In genomic region chr13:5769283-5770260, GRCm38 (mm10) we compare ENCODE assay signal across 12 mouse cellular contexts.
DNase-seq lines count a peak whose midpoint lies in the region; ATAC-seq and TF ChIP-seq lines count a peak whose summit lies in the region.
"Had no signal": no experiment of that assay in that cellular context is flagged by ENCODE, and none has a peak within 500 bp of the region (broad histone marks: within the 10 kb centered on the region; RNA-seq: fewer than 3 reads in every experiment).

No protein-coding gene starts in this region.

- no peaks in the 10 kb centered on the region for H3K36me3 ChIP-seq in kidney, embryonic 16.5 days (ENCODE audit: insufficient read depth, low read length)
- no peaks in the 10 kb centered on the region for H3K36me3 ChIP-seq in kidney, adult 2 months (ENCODE audit: control insufficient read depth, insufficient read depth, low read length)
- no peaks in the 10 kb centered on the region for H3K36me3 ChIP-seq in G1E (replicated peaks)
- H3K36me3 ChIP-seq in intestine, embryonic 15.5 days, result no peaks in the 10 kb centered on the region
- H3K36me3 ChIP-seq in midbrain, embryonic 16.5 days (ENCODE audit: control insufficient read depth, insufficient read depth, low read length), result no peaks in the 10 kb centered on the region

- TF ChIP-seq CTCF in kidney, adult 2 months (conservative IDR thresholded peaks at IDR 0.05; ENCODE audit: insufficient read depth, insufficient read length, low read depth, low read length), result no peak
- no peak for TF ChIP-seq CTCF in G1E (IDR thresholded peaks at IDR 0.05; ENCODE audit: low read depth, low read length)

- no peak overlapping the region for H3K4me2 ChIP-seq in kidney, embryonic 16.5 days (replicated peaks; ENCODE audit: low read depth, low read length)
- H3K4me2 ChIP-seq in intestine, embryonic 15.5 days (replicated peaks), result no peak overlapping the region
- H3K4me2 ChIP-seq in midbrain, embryonic 16.5 days (ENCODE audit: low read length), result no peak overlapping the region

- WGBS in kidney, embryonic 16.5 days, result 68% methylated on average over 7 of the region's 7 CpGs
- 62% methylated on average over 7 of the region's 7 CpGs for WGBS in kidney, adult 2 months
- WGBS in intestine, embryonic 15.5 days, result 66% methylated on average over 7 of the region's 7 CpGs
- 91% methylated on average over 7 of the region's 7 CpGs for WGBS in midbrain, embryonic 16.5 days

- 0 out of 2 replicates have a peak overlapping the region, but pooled peaks have one; percentile 13 for H3K27ac ChIP-seq in kidney, embryonic 16.5 days (ENCODE audit: low read length)
- H3K27ac ChIP-seq in kidney, adult 2 months (ENCODE audit: insufficient read depth, low read depth, low read length), result no peak overlapping the region
- H3K27ac ChIP-seq in intestine, embryonic 15.5 days, result peak overlapping the region; percentile 68
- H3K27ac ChIP-seq in midbrain, embryonic 16.5 days (ENCODE audit: low read length), result no peak overlapping the region
- H3K27ac ChIP-seq: gastrocnemius, adult 2 months; hindbrain, postnatal 0 days had no signal

- H3K4me1 ChIP-seq in kidney, embryonic 16.5 days (ENCODE audit: insufficient read depth, low read length), result no peaks in the 10 kb centered on the region
- no peaks in the 10 kb centered on the region; the same call in 1 of the 2 replicates for H3K4me1 ChIP-seq in kidney, adult 2 months (ENCODE audit: control insufficient read depth, insufficient read depth, low read length)
- H3K4me1 ChIP-seq in G1E (ENCODE audit: insufficient read depth, low read depth, low read length), result peaks cover 24% of the 10 kb centered on the region
- H3K4me1 ChIP-seq in intestine, embryonic 15.5 days (replicated peaks), result 0 out of 2 replicates have a peak, but pooled peaks cover 2% of the 10 kb centered on the region
- H3K4me1 ChIP-seq in midbrain, embryonic 16.5 days (ENCODE audit: control insufficient read depth, insufficient read depth, low read length), result no peaks in the 10 kb centered on the region

- no peak for DNase-seq in kidney, adult 2 months
- DNase-seq in G1E (ENCODE audit: low spot score) (no peak), liver (no peak)
- DNase-seq in thymus, postnatal 10 days (ENCODE audit: low spot score in 2 of 2), result no peak
- DNase-seq: adrenal gland, adult 8-10 months; gastrocnemius, adult 2 months; midbrain, embryonic 14.5 days had no signal

- ATAC-seq in kidney, embryonic 16.5 days (ENCODE audit: low FRiP score, low TSS enrichment), result peak; percentile 76; the same call in 1 of the 2 replicates
- peak; percentile 85 for ATAC-seq in G1E (ENCODE audit: extremely low read depth, insufficient number of reproducible peaks, low FRiP score, poor library complexity, severe bottlenecking)
- peak; percentile 98 for ATAC-seq in intestine, embryonic 15.5 days
- ATAC-seq in monocyte, adult 5-6 weeks (replicated peaks; ENCODE audit: insufficient number of reproducible peaks, low FRiP score, low TSS enrichment, poor library complexity, severe bottlenecking), result peak; percentile 73
- no peak for ATAC-seq in midbrain, embryonic 16.5 days
- ATAC-seq: hindbrain, postnatal 0 days had no signal

- no peaks in the 10 kb centered on the region for H3K9me3 ChIP-seq in kidney, embryonic 16.5 days (ENCODE audit: low read length)
- H3K9me3 ChIP-seq in G1E (replicated peaks), result no peaks in the 10 kb centered on the region
- H3K9me3 ChIP-seq in intestine, embryonic 15.5 days, result no peaks in the 10 kb centered on the region
- H3K9me3 ChIP-seq in midbrain, embryonic 16.5 days (replicated peaks; ENCODE audit: control insufficient read depth, low read length, poor library complexity, severe bottlenecking), result no peaks in the 10 kb centered on the region

- H3K27me3 ChIP-seq in kidney, embryonic 16.5 days (ENCODE audit: insufficient read depth, low read length), result no peaks in the 10 kb centered on the region
- no peaks in the 10 kb centered on the region for H3K27me3 ChIP-seq in kidney, adult 2 months (replicated peaks; ENCODE audit: control insufficient read depth, insufficient read depth, low read length)
- no peaks in the 10 kb centered on the region for H3K27me3 ChIP-seq in G1E (ENCODE audit: insufficient read depth, low read length)
- no peaks in the 10 kb centered on the region for H3K27me3 ChIP-seq in intestine, embryonic 15.5 days (replicated peaks)
- no peaks in the 10 kb centered on the region for H3K27me3 ChIP-seq in midbrain, embryonic 16.5 days (ENCODE audit: control insufficient read depth, insufficient read depth, low read depth, low read length)

- TF ChIP-seq POLR2A in kidney, adult 2 months (IDR thresholded peaks at IDR 0.05; ENCODE audit: low read depth, low read length), result no peak

- H3K9ac ChIP-seq in kidney, embryonic 16.5 days (replicated peaks; ENCODE audit: low read length), result no peak overlapping the region
- no peak overlapping the region for H3K9ac ChIP-seq in intestine, embryonic 15.5 days
- no peak overlapping the region for H3K9ac ChIP-seq in midbrain, embryonic 16.5 days (ENCODE audit: low read depth, low read length)

- H3K4me3 ChIP-seq in kidney, embryonic 16.5 days (ENCODE audit: low read length), result no peak overlapping the region
- no peak overlapping the region for H3K4me3 ChIP-seq in kidney, adult 2 months (ENCODE audit: insufficient read depth, low read depth, low read length)
- no peak overlapping the region for H3K4me3 ChIP-seq in G1E (ENCODE audit: low read depth, low read length)
- H3K4me3 ChIP-seq in intestine, embryonic 15.5 days (replicated peaks), result no peak overlapping the region
- H3K4me3 ChIP-seq in midbrain, embryonic 16.5 days (ENCODE audit: low read depth, low read length), result no peak overlapping the region
- H3K4me3 ChIP-seq: gastrocnemius, adult 2 months had no signal

Comparison
In these comparisons a context has a peak if more than half of its experiments do, and no peak if none do; other contexts are left out.
1. H3K27ac ChIP-seq: peak in kidney, embryonic 16.5 days (single experiment) and intestine, embryonic 15.5 days (single experiment); none in kidney, adult 2 months (single experiment) and midbrain, embryonic 16.5 days (single experiment).